Mouse (Mus musculus): ENCODE data around the gene Lgi1. TPM values are rescaled to one million over a fixed set of nuclear protein-coding genes. Genes with fewer than 3 reads are reported as not detected.

Lgi1 gene
- polyA plus RNA-seq, 1 experiment from 2014 or later = 0.05 TPM

- Histone ChIP-seq H3K9ac (no peak overlapping the region), H3K4me3 (no peak overlapping the region), H3K4me1 (no peaks in the 10 kb centered on the region), H3K9me3 (replicated peaks) (no peaks in the 10 kb centered on the region), H3K4me2 (no peak overlapping the region), H3K36me3 (no peaks in the 10 kb centered on the region), H3K27ac (no peak overlapping the region), H3K27me3 (replicated peaks) (no peaks in the 10 kb centered on the region)
- ATAC-seq = no peak
- WGBS (ENCODE audit: insufficient replicate concordance) = 67% methylated on average over 2 of the region's 2 CpGs
Observed at GRCm38 (mm10) chr19:38332245-38332644, 67.9 kb downstream of the Lgi1 start.

GRCm38 (mm10) chr19:38332820-38333219 is 68.5 kb downstream of the Lgi1 start:
- no peak for ATAC-seq

GRCm38 (mm10) chr19:38336553-38336952 is 72.2 kb downstream of the Lgi1 start:
- H3K4me2 ChIP-seq = no peak overlapping the region

More at GRCm38 (mm10) chr19:38332820-38333219, 68.5 kb downstream of the Lgi1 start:
- Histone ChIP-seq H3K4me2 (no peak overlapping the region), H3K4me3 (no peak overlapping the region), H3K4me1 (no peaks in the 10 kb centered on the region), H3K9ac (no peak overlapping the region), H3K27me3 (replicated peaks) (no peaks in the 10 kb centered on the region), H3K36me3 (no peaks in the 10 kb centered on the region), H3K9me3 (replicated peaks) (no peaks in the 10 kb centered on the region), H3K27ac (no peak overlapping the region)
- 61% methylated on average over 3 of the region's 3 CpGs for WGBS (ENCODE audit: insufficient replicate concordance)

GRCm38 (mm10) chr19:38337332-38337731 is 73.0 kb downstream of the Lgi1 start:
- Histone ChIP-seq H3K4me1 (no peaks in the 10 kb centered on the region), H3K36me3 (no peaks in the 10 kb centered on the region), H3K4me3 (no peak overlapping the region), H3K4me2 (no peak overlapping the region), H3K27me3 (replicated peaks) (no peaks in the 10 kb centered on the region), H3K9me3 (replicated peaks) (no peaks in the 10 kb centered on the region), H3K9ac (no peak overlapping the region), H3K27ac (no peak overlapping the region)
- WGBS (ENCODE audit: insufficient replicate concordance) = 67% methylated on average over 3 of the region's 3 CpGs
- no peak for ATAC-seq

More at GRCm38 (mm10) chr19:38336553-38336952, 72.2 kb downstream of the Lgi1 start:
- Histone ChIP-seq H3K27ac (no peak overlapping the region), H3K4me3 (no peak overlapping the region), H3K9ac (no peak overlapping the region), H3K9me3 (replicated peaks) (no peaks in the 10 kb centered on the region), H3K27me3 (replicated peaks) (no peaks in the 10 kb centered on the region), H3K36me3 (no peaks in the 10 kb centered on the region), H3K4me1 (no peaks in the 10 kb centered on the region)
- 73% methylated on average over 3 of the region's 3 CpGs for WGBS (ENCODE audit: insufficient replicate concordance)
- ATAC-seq = no peak

DNA sequence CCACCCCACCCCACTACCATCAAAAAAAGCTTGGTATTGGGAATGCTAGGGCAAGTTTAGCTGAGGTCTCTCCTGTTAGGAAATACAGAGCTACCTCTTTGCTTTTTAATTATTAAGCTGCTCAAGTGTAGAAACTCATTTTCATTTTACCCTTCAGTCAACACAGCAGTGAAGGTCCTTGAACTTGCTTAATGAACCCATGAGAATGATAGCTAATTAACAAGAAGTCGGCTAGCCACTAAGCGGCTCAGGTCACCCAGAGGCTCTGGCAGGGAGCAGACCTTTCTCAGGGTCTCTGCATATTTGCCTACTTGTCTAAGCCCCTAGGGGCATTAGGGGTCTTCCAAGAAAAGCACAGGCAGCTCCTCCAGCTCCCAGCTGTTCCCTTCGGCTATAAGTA is 75.4 kb downstream of the Lgi1 start:
- no peak overlapping the region for H3K4me2 ChIP-seq
- H3K27me3 ChIP-seq (replicated peaks) = no peaks in the 10 kb centered on the region
- no peak for ATAC-seq
- H3K9ac ChIP-seq = no peak overlapping the region
- H3K27ac ChIP-seq = no peak overlapping the region
- no peak overlapping the region for H3K4me3 ChIP-seq
- no peaks in the 10 kb centered on the region for H3K9me3 ChIP-seq (replicated peaks)
- no peaks in the 10 kb centered on the region for H3K36me3 ChIP-seq
- no peaks in the 10 kb centered on the region for H3K4me1 ChIP-seq
- WGBS (ENCODE audit: insufficient replicate concordance) = 67% methylated on average over 3 of the region's 3 CpGs

DNA sequence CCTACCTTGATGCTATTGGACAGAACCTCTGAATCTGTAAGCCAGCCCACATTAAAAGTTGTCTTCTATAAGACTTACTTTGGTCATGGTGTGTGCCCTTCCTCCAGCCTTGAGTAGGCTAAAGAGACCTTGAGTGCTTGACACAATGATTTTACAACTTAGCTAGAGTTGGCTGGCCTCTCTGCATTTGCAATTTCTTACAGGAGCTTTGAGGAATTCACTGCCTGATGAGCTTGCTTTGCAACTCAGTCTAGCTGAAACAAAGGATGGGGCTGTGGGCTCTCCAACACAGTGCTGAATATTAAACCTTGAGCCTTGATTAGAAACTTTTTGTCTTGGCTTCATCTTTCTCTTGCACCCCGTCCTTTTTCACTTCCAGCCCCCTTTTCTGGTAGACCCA is 78.9 kb downstream of the Lgi1 start:
- Histone ChIP-seq H3K4me1 (no peaks in the 10 kb centered on the region), H3K9ac (no peak overlapping the region), H3K9me3 (replicated peaks) (no peaks in the 10 kb centered on the region), H3K36me3 (no peaks in the 10 kb centered on the region), H3K27me3 (replicated peaks) (0 out of 2 replicates have a peak, but pooled peaks cover under 1% of the 10 kb centered on the region), H3K27ac (no peak overlapping the region), H3K4me2 (no peak overlapping the region), H3K4me3 (no peak overlapping the region)
- ATAC-seq = no peak
- WGBS (ENCODE audit: insufficient replicate concordance) = 42% methylated on average over 1 of the region's 1 CpGs

- H3K4me1 ChIP-seq = no peaks in the 10 kb centered on the region
- H3K36me3 ChIP-seq = no peaks in the 10 kb centered on the region
- H3K9ac ChIP-seq = no peak overlapping the region
- WGBS (ENCODE audit: insufficient replicate concordance) = 38% methylated on average over 13 of the region's 13 CpGs
- H3K27me3 ChIP-seq (replicated peaks) = 0 out of 2 replicates have a peak, but pooled peaks cover 5% of the 10 kb centered on the region
- H3K4me2 ChIP-seq = no peak overlapping the region
- no peak overlapping the region for H3K4me3 ChIP-seq
- H3K27ac ChIP-seq = no peak overlapping the region
- no peaks in the 10 kb centered on the region for H3K9me3 ChIP-seq (replicated peaks)
- no peak for ATAC-seq
Observed at GRCm38 (mm10) chr19:38348271-38349012, 84.1 kb downstream of the Lgi1 start.

DNA sequence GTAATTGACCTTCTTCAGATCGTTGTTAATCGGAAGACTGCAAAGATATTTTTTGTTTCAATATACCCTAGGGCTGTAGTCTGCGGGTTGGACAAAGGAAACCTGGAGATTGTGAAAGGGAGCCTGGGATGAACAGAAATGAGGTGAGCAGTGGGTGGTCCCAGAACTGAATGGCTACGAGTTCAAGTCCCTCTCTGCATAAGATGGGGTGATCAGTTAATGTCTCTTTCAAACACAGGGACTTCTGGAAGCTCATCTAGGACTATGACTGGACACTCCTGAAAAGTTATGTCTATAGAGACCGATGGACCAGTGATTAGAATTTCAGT is 84.6 kb downstream of the Lgi1 start:
- ATAC-seq = no peak
- no peak overlapping the region for H3K27ac ChIP-seq

DNA sequence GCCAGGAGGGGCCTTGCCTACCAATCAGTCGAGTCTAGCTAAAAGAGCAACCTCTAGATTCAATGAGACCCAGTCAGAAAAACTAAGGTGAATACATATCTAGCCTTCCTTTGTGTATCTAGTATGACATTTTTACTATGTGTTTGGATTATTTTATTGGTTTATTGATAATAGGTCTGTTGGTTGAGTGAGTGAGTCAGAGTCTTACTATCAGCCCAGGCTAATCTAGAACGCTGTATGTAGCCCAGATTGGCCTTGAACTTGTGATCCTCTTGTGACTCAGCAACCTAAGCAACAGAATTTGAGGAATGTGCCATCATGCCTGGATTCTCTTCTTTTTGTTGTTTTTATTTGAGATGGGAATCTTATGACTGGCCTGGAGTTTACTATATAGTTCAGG is 86.9 kb downstream of the Lgi1 start:
- 0 out of 2 replicates have a peak, but pooled peaks cover 5% of the 10 kb centered on the region for H3K27me3 ChIP-seq (replicated peaks)
- H3K4me1 ChIP-seq = no peaks in the 10 kb centered on the region
- H3K4me2 ChIP-seq = no peak overlapping the region
- H3K27ac ChIP-seq = no peak overlapping the region
- no peak overlapping the region for H3K9ac ChIP-seq
- H3K9me3 ChIP-seq (replicated peaks) = no peaks in the 10 kb centered on the region
- H3K4me3 ChIP-seq = no peak overlapping the region
- WGBS (ENCODE audit: insufficient replicate concordance) = 61% methylated on average over 2 of the region's 2 CpGs
- ATAC-seq = no peak
- no peaks in the 10 kb centered on the region for H3K36me3 ChIP-seq

More for the DNA sequence above, 84.6 kb downstream of the Lgi1 start:
- WGBS (ENCODE audit: insufficient replicate concordance) = 65% methylated on average over 5 of the region's 5 CpGs
- H3K9ac ChIP-seq = no peak overlapping the region
- H3K27me3 ChIP-seq (replicated peaks) = 0 out of 2 replicates have a peak, but pooled peaks cover 5% of the 10 kb centered on the region
- no peak overlapping the region for H3K4me2 ChIP-seq
- H3K36me3 ChIP-seq = no peaks in the 10 kb centered on the region
- H3K4me1 ChIP-seq = no peaks in the 10 kb centered on the region
- H3K9me3 ChIP-seq (replicated peaks) = no peaks in the 10 kb centered on the region
- H3K4me3 ChIP-seq = no peak overlapping the region

DNA sequence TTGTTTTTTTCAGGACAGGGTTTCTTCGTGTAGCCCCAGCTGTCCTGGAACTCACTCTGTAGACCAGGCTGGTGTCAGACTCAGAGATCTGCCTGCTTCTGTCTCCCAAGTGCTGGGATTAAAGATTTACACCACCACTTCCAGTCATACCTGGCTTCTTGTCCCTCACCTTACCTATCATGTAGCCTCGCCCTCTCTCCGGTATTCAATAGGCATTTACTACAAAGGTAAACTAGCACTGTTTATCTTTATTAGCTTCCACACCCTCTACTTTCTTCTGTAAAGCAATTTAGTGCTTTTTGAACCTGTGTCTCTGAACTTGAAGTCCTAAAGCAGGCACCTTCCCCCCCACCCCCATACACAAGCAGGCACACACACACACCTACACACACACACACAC is 87.4 kb downstream of the Lgi1 start:
- no peak overlapping the region for H3K4me3 ChIP-seq
- ATAC-seq = no peak
- no peak overlapping the region for H3K9ac ChIP-seq
- no peaks in the 10 kb centered on the region for H3K9me3 ChIP-seq (replicated peaks)
- WGBS (ENCODE audit: insufficient replicate concordance) = 60% methylated on average over 3 of the region's 3 CpGs
- no peaks in the 10 kb centered on the region for H3K4me1 ChIP-seq
- H3K4me2 ChIP-seq = no peak overlapping the region
- H3K27me3 ChIP-seq (replicated peaks) = 0 out of 2 replicates have a peak, but pooled peaks cover 5% of the 10 kb centered on the region
- H3K27ac ChIP-seq = no peak overlapping the region
- no peaks in the 10 kb centered on the region for H3K36me3 ChIP-seq

GRCm38 (mm10) chr19:38352495-38353130 is 88.3 kb downstream of the Lgi1 start:
- Histone ChIP-seq H3K4me2 (no peak overlapping the region), H3K36me3 (no peaks in the 10 kb centered on the region), H3K4me3 (no peak overlapping the region), H3K9me3 (replicated peaks) (no peaks in the 10 kb centered on the region), H3K4me1 (no peaks in the 10 kb centered on the region), H3K9ac (no peak overlapping the region), H3K27ac (no peak overlapping the region), H3K27me3 (replicated peaks) (0 out of 2 replicates have a peak, but pooled peaks cover 5% of the 10 kb centered on the region)
- 27% methylated on average over 6 of the region's 6 CpGs for WGBS (ENCODE audit: insufficient replicate concordance)
- no peak for ATAC-seq

DNA sequence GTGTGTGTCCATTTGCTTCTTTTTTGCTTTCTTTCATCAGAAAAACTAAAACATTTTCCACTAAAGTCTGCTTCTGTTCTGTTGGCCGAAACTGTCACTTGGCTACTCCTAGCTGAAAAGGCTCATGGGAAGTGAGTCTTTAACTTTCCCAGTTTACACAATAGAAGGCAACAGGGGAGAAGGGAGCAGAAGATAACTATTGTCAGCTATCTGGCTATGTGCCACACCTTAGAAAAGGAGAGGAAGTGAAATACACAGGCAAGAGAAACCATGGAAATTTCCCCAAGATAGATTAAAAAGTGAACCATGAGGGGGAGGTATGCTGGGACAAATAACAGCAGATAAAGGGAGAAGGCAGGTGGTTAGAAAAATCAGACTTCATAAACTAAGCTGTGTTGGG is 89.9 kb downstream of the Lgi1 start:
- no peak overlapping the region for H3K4me3 ChIP-seq
- ATAC-seq = no peak
- WGBS (ENCODE audit: insufficient replicate concordance) = 73% methylated on average over 1 of the region's 1 CpGs
- no peaks in the 10 kb centered on the region for H3K4me1 ChIP-seq
- H3K27ac ChIP-seq = no peak overlapping the region
- H3K9me3 ChIP-seq (replicated peaks) = no peaks in the 10 kb centered on the region
- H3K4me2 ChIP-seq = no peak overlapping the region
- no peaks in the 10 kb centered on the region for H3K27me3 ChIP-seq (replicated peaks)
- no peaks in the 10 kb centered on the region for H3K36me3 ChIP-seq
- H3K9ac ChIP-seq = no peak overlapping the region

Measured in liver, embryonic 12.5 days (tissue).